Mouse (Mus musculus) kidney, postnatal 25 days (tissue): ENCODE measurements around the gene C7.
"Not testable (repeated sequence)": the region's sequence is repeated elsewhere in the genome, so short reads cannot be mapped to it uniquely, and the experiment has no call there.

Experiments used
- DNase-seq, 2 experiments: peaks; one replicate each; pipeline ENCODE4 v3.0.0; 2021; ENCODE audit warnings: mixed read lengths in 2 of 2

The C7 gene

DNA sequence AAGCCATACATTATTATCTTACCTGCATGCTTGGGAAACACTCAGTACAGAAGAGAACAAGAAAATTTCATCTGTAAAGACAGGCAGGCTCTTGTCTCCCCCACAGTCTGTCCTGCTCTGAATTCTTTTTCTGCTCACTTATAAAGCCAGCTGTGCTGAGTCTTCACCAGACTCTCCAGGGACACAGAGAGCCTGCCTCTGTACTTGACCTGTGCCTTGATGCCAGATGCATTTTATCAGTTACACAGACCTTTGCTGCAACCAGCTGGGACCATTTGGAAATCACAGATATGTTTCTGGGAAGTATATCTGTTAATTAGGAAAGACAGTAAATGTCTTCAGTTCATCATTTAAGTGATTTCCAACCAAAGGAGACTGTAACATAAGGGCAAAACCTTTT is at the start of gene C7:
Gene C7, minus strand, starts transcription at position 106 of the 400 bp plus-strand sequence.
- DNase-seq = peak; percentile 38 to 43

DNA sequence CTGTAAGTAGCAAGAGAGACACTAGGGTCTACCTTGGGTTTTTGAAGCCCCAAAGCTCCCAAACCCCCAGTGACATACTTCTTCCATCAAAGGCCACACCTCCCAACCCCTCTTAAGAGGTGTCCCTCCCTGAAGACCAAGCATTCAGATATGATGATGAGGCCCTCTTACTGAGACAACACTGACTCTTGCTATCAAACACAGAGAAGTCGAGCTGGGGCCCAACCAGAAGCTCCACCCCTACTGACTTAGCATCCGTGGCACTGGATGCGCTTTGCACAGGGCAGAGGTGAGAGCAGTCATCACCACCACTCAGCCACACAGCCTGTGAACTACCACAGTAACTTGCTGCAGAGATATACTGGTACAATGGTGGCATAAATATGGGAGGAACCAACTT is 49.1 kb upstream of the C7 start:
- no peak for DNase-seq

DNA sequence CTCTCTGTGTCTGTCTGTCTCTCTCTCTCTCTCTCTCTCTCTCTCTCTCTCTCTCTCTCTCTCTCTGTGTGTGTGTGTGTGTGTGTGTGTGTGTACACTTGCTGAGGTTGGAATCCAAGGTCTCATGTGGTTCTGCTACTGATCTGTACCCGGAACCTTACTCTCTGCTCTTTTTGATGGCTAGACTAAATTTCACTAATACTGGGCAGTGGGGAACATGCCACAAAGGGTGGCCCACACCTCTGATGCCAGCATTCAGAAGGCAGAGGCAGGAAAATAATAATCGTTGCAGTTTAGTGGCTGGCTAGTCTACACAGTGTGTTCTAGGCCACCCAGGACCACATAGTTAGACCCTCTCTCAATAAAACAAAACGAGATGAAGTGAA is 45.1 kb upstream of the C7 start:
- no peak for DNase-seq

DNA sequence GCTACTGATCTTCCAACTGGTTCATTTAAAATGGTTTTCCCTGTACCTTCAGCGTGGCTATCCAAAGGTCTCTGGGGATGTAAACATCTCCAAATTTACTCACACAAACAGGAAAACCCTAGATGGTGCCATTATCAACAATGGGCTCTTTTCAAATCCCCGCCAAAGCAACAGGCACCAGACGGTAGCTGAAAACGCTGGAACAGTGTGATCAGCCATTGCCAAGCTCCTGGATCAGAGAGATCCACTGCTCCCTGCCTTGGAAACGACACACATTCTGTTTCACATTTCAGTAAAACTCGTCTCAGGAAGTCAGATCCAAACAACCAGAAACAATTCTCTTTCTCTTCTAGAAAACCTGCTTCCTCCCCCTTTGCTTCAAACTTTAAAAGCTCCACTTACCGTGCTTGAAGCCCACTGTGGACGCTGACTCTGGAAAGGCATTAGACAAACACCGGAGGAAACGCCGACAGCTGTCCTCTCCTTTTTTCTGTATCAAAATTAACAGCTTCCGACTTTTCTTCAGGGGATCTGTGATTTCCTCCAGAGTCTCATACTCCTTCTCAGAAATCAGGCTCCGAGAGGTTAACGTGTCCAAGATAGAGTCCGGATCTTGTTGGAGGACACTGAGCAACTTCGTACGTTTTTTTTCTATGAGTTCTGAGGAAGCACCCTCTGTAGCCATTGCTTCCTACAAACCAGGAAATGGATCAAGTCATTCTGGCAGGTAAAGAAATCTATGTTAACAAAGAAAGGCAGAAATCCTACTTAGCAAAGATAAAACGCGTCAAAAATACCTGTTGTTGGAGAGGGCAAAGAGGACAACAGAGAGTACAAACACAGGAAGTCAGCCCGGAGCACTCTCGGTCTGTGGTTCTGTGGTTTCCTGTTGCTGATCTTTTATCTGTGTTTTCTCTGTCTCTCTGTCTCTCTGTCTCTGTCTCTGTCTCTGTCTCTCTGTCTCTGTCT is 44.4 kb upstream of the C7 start, which contains the start of gene Card6:
Gene Card6, minus strand, starts transcription at position 854 of the 969 bp plus-strand sequence.
- DNase-seq = peak in 1 of 2 experiments; percentile 15

DNA sequence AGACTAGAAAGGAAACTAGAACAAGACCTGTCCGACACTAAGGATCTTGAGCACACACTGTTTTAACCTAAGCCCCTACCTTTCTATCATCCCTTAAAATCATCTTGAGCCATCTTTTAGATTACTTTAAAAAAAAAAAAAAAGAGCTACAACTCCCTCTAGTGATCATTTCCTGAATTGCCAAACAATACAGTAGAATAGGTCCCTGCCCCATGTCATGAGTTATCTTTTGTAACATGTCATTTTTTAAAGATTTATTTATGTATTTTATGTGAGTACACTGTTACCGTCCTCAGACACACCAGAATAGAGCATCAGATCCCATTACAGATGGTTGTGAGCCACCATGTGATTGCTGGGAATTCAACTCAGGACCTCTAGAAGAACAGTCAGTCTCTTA is 42.8 kb upstream of the C7 start:
- no peak for DNase-seq

DNA sequence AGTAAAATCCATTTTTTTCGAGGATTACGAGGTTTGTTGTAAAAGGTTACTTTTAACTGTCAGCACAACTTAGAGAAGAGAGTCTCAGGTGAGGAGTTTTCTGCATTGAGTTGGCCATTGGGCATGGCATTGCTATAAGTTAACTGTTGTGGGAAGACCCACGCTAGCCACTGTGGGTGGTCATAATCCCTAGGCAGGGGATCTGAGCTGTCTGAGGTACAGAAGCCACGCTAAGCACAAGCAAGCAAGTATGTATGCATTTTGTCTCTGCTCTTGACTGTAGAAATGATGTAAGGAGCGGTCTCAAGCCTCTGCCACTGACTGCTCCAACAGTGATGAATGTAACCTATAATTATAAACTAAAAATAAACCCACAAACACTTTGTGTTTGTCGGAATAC is 42.4 kb upstream of the C7 start:
- no peak for DNase-seq

DNA sequence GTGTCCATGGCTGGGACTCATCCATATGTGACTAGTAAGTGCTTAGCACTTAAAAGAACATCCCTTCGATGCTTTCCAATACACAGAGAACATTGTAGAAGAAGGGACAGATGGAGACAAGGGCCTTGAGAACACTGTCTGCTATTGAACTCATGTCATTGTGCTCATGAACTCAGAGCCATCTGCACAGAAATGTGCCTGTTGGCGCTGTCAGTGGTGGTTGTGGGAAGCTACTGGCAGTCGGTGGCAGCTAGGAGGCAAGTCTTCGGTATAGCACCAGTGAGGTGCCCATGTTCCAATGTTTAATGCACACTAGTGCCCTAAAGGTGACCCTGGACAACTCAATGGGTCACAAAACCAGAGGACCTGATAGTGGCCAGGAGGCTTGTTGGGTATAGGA is 38.8 kb upstream of the C7 start:
- DNase-seq = no peak

DNA sequence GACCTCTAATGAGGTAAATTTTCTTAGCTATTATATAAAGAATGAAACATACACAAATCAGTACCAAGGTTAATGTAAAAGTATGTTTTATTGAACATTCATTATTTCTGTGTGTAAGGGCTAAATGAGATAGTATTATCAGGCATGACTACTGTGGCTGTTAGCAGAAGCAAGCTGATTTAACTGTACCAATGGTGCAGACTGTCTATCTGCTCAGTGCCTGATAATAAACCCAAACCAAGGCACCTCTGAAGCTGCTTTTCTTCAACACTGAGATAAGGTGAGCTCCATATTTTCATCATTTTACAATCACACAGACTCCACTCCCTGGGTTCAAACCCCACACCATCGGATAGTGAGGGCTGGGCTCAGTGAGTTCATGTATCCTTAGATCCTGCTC is 33.8 kb upstream of the C7 start:
- no peak for DNase-seq

DNA sequence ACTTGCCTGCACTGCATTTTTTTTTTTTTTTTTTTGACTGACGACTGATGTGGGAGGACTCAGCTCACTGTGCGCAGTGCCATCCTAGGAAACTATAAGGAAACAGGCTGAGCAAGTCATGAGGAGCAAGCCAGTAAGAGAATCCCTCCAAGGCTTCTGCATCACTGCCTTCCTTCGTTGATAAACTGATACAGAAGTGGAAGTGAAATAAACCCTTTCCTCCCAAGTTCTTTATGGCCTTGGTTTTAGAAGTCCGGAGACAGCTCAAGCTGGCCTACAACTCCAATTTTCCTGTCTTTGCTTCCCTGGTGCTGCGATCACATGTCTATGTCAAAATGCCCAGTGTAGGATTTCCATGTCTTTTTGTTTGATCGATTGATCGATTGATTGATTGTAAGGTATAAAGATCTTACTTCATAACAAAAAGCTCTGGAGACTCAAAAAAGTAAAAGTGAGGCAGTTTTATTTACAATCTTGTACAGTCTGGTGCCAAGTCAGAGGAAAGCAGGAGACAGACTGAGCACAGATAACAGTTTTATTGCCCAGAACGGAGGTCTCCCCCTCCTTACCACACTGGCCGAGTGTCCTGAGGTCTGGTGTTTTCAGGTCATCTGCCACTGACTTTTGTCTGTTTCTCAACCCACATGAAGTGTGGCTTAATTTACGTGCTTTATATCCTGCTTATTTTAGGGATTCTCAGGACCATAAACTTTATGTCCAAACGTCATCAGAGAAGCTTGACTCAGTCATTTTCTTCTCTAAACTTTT is 32.2 kb upstream of the C7 start:
- no peak for DNase-seq

DNA sequence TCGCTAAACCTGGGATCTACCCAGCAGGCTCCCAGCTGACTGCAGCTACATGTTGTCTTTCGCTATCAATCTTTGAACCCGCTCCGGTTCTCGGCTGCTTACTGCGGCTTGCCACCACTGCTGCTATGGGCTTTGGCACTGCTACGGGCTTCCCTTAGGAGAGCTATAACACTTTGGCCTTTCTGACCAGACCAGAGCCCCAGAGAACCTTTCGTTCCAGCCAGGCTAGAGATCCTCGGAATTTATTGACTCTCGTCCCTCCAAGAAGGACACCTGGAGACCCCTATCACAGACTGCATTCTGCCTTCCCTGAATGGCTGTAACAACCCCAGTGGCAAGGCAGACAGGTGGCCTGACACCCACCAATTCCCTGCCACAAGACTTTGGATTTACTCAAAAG is 26.6 kb upstream of the C7 start:
- DNase-seq = no peak

DNA sequence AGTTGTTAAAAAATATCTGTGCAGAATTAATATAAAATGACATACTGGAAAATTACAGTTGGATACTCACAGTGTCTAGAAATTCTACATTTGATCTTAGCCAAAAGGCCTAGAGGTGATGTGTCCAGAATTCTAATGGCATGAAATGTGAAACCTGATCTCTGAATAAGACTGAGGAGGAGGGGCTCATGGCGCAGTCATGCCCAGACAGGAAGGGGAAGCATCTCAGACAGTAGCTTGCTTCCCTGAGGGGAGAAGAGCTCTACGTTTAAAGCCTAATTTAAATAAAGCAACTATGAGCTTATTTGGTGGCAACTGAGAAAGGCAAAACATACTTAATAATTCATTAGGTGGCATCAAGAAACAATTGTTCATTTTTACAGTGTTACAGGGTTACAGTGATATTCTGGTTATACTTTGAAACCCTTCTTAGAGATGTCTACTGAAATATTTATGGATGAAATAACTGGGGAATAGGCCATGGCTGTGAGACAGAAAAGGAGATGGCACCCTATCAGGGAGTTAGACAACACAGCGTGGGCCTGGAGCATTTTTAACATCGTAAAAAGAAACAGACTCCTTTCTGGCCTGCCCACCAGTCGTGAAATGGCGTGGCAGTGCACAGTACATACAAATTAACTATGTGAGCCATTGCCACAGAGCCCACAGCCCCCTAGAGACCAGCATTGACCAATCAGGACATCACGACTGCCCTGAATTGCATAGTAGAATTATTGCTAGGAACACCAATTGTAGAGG is 25.5 kb upstream of the C7 start:
- no peak for DNase-seq

DNA sequence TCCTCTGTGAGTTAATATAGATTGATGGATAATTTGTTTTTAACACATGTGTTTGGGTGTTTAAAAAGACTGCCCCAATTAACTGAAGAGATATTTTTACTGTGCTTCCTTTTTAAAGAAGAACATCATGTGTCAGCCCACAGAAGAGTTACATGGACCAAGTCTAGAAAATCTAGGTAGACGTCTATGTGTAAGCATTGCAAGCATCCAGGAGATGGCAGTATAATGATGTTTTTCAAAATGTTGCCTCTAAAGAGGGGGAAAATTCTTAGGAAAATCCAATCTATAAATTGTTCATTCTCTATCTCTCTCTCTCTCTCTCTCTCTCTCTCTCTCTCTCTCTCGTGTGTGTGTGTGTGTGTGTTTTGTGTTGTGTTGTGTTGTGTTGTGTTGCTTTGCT is 22.6 kb upstream of the C7 start:
- DNase-seq = peak in 1 of 2 experiments; percentile 8

DNA sequence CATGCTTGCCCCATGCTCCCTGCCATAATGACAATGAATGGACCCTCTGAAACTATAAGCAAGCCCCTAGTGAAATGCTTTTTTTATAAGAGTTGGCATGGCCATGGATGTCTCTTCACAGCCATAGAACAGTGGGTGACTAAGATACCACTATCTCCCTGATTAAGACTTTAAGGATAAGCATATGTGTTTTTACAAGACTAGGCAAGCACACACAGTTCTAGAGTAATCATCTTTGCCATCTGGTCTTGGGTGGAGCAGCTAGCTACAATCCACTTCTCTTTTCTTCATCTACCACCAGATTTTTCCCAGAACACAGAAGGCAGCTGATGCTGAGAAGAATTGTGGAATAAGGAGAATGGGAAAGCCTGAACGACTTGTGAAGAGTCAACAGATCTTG is 17.7 kb upstream of the C7 start:
- no peak for DNase-seq

DNA sequence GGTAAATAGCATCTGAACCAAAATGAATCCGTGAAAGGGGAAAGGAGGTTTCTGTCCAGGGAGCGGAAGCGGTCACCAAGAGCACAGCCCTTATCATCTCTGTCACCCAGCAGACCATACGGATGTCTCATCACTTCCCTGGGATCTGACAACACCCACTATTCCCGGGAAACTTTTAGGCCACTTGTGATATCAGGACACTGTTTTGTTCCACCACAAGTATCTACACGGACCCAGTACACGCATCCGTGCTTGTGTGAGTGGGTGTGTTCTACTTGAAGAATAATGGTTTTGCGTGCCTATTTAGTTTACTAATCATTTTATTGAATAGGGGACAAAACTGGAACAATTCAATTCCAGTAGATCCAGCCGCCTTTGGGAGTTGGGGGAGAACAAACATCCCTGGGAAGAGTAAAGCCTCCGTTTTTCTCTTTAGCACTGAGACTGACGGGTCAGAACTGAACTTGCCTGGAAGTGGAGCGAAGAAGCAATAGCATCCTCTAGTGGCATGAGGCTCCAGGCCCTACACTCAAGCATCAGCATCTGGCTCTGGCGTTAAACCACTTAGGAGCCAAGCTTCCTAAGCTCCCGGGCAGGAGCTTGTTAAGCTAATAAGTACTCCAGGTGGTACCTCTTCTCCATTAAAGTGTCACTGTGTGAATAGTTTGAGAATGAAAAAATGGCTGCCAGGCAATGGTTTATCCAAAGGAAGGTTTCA is 5.4 kb upstream of the C7 start:
- DNase-seq = peak; percentile 50 to 56

DNA sequence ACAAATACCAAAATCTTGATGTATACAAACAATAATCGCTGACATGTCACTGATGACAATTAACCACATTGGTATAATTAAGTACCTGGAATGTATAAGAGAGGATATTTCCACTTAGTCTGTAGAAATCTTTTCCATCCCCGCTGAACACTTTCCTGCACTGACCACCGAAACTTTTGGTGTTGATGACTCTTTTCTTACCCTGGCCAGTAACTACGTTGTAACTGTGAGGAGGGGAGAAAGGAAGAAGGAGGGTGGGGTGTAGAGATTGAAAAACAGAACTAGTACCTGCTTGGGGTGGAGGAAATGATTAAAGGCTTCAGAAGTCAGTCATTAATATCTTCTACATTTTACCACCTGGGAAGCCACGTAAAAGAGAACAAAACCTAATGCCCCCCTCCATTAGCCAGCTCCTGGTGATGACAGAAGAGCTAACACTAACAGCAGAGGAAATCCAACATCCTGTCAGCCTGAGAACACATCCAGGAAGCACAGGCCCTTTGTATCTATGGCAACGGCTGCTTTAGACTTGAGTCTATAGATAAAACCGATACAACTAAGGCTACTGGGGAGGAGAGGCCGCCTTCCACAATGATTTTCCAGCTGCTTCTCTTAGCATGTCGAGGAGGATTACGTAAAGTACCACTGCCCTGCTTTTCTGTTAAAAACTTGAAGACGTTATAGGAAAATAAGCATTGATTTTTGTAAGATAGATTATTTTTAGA is 17.8 kb downstream of the C7 start:
- DNase-seq = no peak

DNA sequence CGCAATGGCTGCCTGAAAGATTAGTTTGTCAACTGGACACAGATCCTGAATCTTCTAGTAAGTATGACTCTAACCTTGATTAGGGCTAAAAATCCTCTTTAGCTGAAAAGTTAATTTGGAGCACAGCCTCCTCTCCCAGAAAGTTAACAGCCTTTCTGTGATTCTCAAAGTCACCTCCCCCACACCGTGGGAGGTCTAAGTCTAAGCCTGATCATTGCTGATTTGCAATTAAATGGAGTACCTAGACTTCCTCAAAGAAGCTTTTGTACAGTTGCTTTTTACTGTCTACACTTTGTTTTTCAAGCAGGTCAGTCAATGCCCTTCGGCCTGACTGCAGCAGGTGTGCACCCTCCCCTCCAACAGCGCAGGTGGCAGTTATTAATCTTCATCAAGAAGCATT is 34.3 kb downstream of the C7 start:
- no peak for DNase-seq

DNA sequence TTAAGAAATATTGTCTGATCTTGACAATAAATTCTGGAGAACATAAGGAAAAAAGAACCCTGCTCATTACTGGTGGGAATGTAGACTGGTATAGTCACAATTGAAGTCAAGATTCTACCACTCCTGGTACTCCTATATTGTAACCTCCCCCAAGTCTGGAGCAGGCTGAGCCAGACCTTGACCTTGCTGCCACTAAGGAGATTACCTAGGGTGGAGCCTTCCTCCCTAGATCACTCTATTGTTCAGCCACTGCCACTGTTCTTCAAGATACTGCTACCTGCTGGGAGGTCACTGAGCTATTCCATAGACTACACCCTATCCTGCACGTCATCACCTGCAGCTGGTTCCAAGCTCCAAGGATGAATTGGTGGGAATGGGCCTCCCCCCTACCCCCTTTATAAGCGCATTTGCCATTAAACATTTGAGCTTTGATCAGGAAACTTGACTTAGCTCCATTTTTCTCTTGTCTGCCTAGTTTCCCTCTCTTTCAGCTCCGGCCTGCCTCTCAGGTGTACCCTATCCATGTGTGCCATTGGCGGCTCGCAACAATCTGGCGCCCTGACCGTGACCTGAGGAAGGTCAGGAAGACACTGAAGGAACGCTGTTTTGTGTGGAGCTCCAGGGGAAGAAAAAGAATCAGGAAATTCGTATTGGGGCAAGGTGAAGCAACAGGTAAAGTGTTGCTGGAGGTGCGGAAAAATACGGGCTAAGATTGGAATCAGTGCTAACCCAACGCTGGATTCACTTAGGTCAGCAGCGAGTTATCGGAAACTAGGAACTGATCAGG is 39.9 kb downstream of the C7 start:
- DNase-seq = not testable (repeated sequence)

DNA sequence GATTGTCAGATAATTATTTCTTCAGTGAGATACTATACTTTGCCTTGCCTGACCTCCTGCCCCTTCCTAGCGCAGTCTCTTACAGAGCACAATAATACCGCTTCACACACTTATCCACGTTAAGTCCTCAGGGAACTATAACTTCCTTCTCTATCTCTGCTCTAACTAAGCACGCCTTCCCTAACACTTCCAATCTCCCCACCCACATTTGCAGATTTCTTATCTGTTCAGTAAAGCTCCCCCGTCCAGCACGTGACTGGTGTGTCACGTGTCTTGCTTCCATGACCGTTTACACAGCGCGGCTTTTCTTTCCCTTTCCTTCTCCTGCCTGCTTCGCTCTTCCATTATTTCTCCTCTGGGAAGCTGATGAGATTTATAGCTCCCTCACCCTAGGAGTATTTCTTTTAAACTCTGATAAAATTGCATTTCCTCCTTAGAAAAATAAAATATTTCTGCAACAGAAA is 53.9 kb downstream of the C7 start:
- peak; percentile 36 to 53 for DNase-seq

DNA sequence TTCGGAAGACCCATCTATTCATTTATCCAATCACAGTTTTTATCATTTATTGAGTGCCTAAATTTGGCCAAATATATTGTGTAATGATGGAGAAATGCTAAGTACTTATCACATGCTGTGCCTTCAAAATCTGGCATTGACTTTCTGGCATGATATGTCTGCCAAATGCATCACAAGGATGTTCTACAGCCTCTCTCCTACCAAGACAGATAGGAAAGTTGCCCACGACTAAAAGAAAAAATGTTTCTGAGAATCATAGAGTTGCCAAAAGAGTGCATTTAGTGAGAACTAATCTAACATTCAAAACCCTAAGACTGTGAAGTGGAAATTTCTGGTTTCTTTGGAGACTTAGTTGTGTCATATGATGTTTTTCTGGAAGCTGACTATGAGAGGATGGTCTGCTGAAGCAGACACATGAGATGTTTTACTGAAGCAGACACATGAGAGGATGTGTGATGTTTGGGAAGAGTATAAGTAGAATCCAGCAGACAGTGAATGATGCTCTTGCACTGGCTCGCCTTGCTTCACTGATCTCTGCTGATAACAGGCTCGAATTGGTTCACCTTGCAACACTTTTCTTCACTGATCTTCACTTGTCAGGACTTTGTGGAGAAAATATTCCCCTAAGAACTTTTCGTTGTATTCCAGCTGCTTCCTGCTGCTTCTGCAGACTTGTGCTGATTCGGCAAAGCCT is 59.9 kb downstream of the C7 start:
- no peak for DNase-seq

DNA sequence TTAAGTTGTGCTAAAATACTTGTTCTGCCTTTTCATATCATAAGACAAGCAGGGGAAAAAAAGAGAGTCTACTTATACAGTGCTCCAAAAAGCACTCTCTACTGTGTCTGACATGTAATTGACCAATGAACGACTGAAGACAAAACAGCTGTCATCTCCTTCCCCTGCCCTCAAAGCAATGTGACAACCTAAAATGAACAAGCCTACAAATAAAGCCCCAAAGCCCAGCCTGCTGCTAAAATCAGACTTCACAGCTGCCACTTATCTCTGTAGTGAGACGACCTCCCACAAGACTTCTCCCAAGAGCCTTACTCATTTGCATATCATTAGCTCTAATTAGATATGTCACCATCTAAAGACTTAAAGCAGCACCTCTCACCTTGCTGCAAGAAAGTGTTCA is 60.6 kb downstream of the C7 start:
- no peak for DNase-seq
